23 mouse cellular contexts compared by ENCODE assay signal in the genomic region with DNA sequence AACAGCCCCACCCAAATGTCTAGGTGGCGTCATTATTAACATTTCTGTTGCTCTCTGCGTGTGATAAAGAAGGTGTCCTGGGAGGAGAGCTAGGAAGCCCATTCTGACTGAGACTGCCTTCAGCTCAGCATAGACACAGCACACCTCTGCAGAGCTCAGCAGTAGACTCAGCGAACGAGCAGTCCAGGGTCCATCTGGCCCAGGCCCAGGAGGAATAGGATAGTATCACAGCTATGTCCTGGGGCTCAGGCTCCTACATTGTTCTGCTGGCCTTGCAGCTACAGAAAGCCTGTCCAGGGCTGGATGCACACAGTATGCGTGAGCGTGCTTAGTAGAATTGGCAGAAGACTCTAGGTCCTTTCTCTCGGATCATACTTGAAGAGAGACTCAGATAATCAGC.
DNase-seq lines count a peak whose midpoint lies in the region; ATAC-seq and TF ChIP-seq lines count a peak whose summit lies in the region.
"Had no signal": no experiment of that assay in that cellular context is flagged by ENCODE, and none has a peak within 500 bp of the region (broad histone marks: within the 10 kb centered on the region; RNA-seq: fewer than 3 reads in every experiment).

No protein-coding gene starts in this region.

- H3K27me3 ChIP-seq in kidney, adult 2 months (replicated peaks; ENCODE audit: control insufficient read depth, insufficient read depth, low read length): no peaks in the 10 kb centered on the region
- H3K27me3 ChIP-seq in kidney, embryonic 14.5 days (ENCODE audit: control insufficient read depth, insufficient read depth, low read length): no peaks in the 10 kb centered on the region
- H3K27me3 ChIP-seq: embryonic facial prominence, embryonic 12.5 days; embryonic facial prominence, embryonic 15.5 days; forebrain, embryonic 15.5 days; heart, embryonic 12.5 days; heart, embryonic 15.5 days had no signal

- no peaks in the 10 kb centered on the region for H3K9me3 ChIP-seq in kidney, embryonic 14.5 days (ENCODE audit: control insufficient read depth, low read length)
- H3K9me3 ChIP-seq: embryonic facial prominence, embryonic 12.5 days; embryonic facial prominence, embryonic 15.5 days; forebrain, embryonic 15.5 days; heart, embryonic 12.5 days; heart, embryonic 15.5 days had no signal

- no peak for TF ChIP-seq CTCF in kidney, adult 2 months (conservative IDR thresholded peaks at IDR 0.05; ENCODE audit: insufficient read depth, insufficient read length, low read depth, low read length)

- 0 out of 2 replicates have a peak, but pooled peaks cover 3% of the 10 kb centered on the region for H3K4me1 ChIP-seq in kidney, adult 2 months (ENCODE audit: control insufficient read depth, insufficient read depth, low read length)
- H3K4me1 ChIP-seq in kidney, embryonic 14.5 days (ENCODE audit: control insufficient read depth, insufficient read depth, low read length): no peaks in the 10 kb centered on the region
- H3K4me1 ChIP-seq: embryonic facial prominence, embryonic 12.5 days; embryonic facial prominence, embryonic 15.5 days; forebrain, embryonic 15.5 days; heart, embryonic 15.5 days had no signal

- no peaks in the 10 kb centered on the region for H3K36me3 ChIP-seq in kidney, adult 2 months (ENCODE audit: control insufficient read depth, insufficient read depth, low read length)
- H3K36me3 ChIP-seq in kidney, embryonic 14.5 days (ENCODE audit: control insufficient read depth, insufficient read depth, low read length): no peaks in the 10 kb centered on the region
- H3K36me3 ChIP-seq: embryonic facial prominence, embryonic 12.5 days; embryonic facial prominence, embryonic 15.5 days; forebrain, embryonic 15.5 days; heart, embryonic 12.5 days; heart, embryonic 15.5 days had no signal

- WGBS in kidney, adult 2 months: 63% methylated on average over 7 of the region's 7 CpGs
- 90% methylated on average over 7 of the region's 7 CpGs for WGBS in kidney, embryonic 14.5 days

- no peak overlapping the region for H3K27ac ChIP-seq in kidney, adult 2 months (ENCODE audit: insufficient read depth, low read depth, low read length)
- H3K27ac ChIP-seq in kidney, embryonic 14.5 days (ENCODE audit: low read depth, low read length): no peak overlapping the region
- H3K27ac ChIP-seq: embryonic facial prominence, embryonic 12.5 days; embryonic facial prominence, embryonic 15.5 days; forebrain, embryonic 15.5 days; heart, embryonic 15.5 days; hindbrain, embryonic 14.5 days had no signal

- ATAC-seq in kidney, embryonic 14.5 days (ENCODE audit: low FRiP score, low TSS enrichment): no peak
- no peak for ATAC-seq in megakaryocyte progenitor cell, adult 5-6 weeks (replicated peaks; ENCODE audit: poor library complexity)
- ATAC-seq: CD4-positive, CD25-positive, alpha-beta regulatory T cell, adult 4 months; forebrain, embryonic 15.5 days had no signal

- peak; percentile 88 for DNase-seq in kidney, adult 2 months
- DNase-seq in kidney, postnatal 10 days: peak; percentile 75
- peak; percentile 86 to 89 for DNase-seq in kidney, postnatal 36 days
- DNase-seq in layer of hippocampus, adult 18-20 months (ENCODE audit: low spot score in 2 of 2): no peak
- DNase-seq: adrenal gland, adult 2 months; adrenal gland, postnatal 14 days; cerebellum, adult 11 months; cerebellum, adult 2 months; cerebellum, adult 9-11 months; cerebellum, postnatal 25 days; gastrocnemius, postnatal 25 days; heart, adult 18-20 months; heart, postnatal 10 days; heart, postnatal 4 days had no signal

- no peak overlapping the region for H3K4me2 ChIP-seq in kidney, embryonic 14.5 days (replicated peaks; ENCODE audit: low read depth, low read length)
- H3K4me2 ChIP-seq: embryonic facial prominence, embryonic 12.5 days; embryonic facial prominence, embryonic 15.5 days; forebrain, embryonic 15.5 days; heart, embryonic 12.5 days; heart, embryonic 15.5 days; hindbrain, embryonic 14.5 days had no signal

- H3K4me3 ChIP-seq in kidney, adult 2 months (ENCODE audit: insufficient read depth, low read depth, low read length): no peak overlapping the region
- H3K4me3 ChIP-seq in kidney, embryonic 14.5 days (ENCODE audit: low read length): no peak overlapping the region
- H3K4me3 ChIP-seq: embryonic facial prominence, embryonic 12.5 days; embryonic facial prominence, embryonic 15.5 days; forebrain, embryonic 15.5 days; heart, embryonic 12.5 days; heart, embryonic 15.5 days had no signal

- no peak overlapping the region for H3K9ac ChIP-seq in kidney, embryonic 14.5 days (ENCODE audit: low read depth, low read length)
- H3K9ac ChIP-seq: embryonic facial prominence, embryonic 12.5 days; embryonic facial prominence, embryonic 15.5 days; forebrain, embryonic 15.5 days; heart, embryonic 12.5 days; heart, embryonic 15.5 days; hindbrain, embryonic 14.5 days had no signal

- TF ChIP-seq POLR2A in kidney, adult 2 months (IDR thresholded peaks at IDR 0.05; ENCODE audit: low read depth, low read length): no peak

Comparison
In these comparisons a context has a peak if more than half of its experiments do, and no peak if none do; other contexts are left out.
1. DNase-seq: peak in kidney, adult 2 months (single experiment), kidney, postnatal 10 days (single experiment) and kidney, postnatal 36 days (2 of 2); none in layer of hippocampus, adult 18-20 months (0 of 2).